Mouse (Mus musculus) stomach, embryonic 16.5 days (tissue): ENCODE data around the gene Jund. TPM values are rescaled to one million over a fixed set of nuclear protein-coding genes. Genes with fewer than 3 reads are reported as not detected.

Experiments used
- ATAC-seq: fragments of 200-750 bp; cut with Nextera tagmentation; 2 replicates; pipeline ENCODE4 v1.8.0; 2017; ENCODE audit warnings: moderate number of reproducible peaks, moderate TSS enrichment; ENCODE audit not compliant: insufficient read depth, low FRiP score
- H3K27ac ChIP-seq: fragments of 300-500 bp; sonication (generic); 2 replicates; pipeline ENCODE4 v1.5.1; 2014; ENCODE audit warnings: low read length
- H3K27me3 ChIP-seq: fragments of 300-500 bp; sonication (generic); 2 replicates; pipeline ENCODE4 v1.6.1; 2014; ENCODE audit warnings: low read length, control low read depth, mixed read lengths; ENCODE audit not compliant: control insufficient read depth, insufficient read depth
- H3K36me3 ChIP-seq: fragments of 300-500 bp; sonication (generic); 2 replicates; pipeline ENCODE4 v1.6.1; 2014; ENCODE audit warnings: low read length; ENCODE audit not compliant: control insufficient read depth, insufficient read depth
- H3K4me1 ChIP-seq: fragments of 300-500 bp; sonication (generic); 2 replicates; pipeline ENCODE4 v1.6.1; 2014; ENCODE audit warnings: low read length, control low read depth, mixed read lengths; ENCODE audit not compliant: control insufficient read depth, insufficient read depth
- H3K4me2 ChIP-seq: fragments of 300-500 bp; sonication (generic); 2 replicates; pipeline ENCODE4 v1.6.1; 2014; ENCODE audit warnings: low read depth, low read length, mixed read lengths
- H3K4me3 ChIP-seq: fragments of 300-500 bp; sonication (generic); replicated peaks from 2 replicates; pipeline ENCODE4 v1.5.1; 2014; ENCODE audit warnings: mild to moderate bottlenecking, low read length
- H3K9ac ChIP-seq: fragments of 300-500 bp; sonication (generic); 2 replicates; pipeline ENCODE4 v1.6.1; 2014; ENCODE audit warnings: low read length
- H3K9me3 ChIP-seq: fragments of 300-500 bp; sonication (generic); replicated peaks from 2 replicates; pipeline ENCODE4 v1.6.1; 2016; ENCODE audit warnings: low read length, control low read depth; ENCODE audit not compliant: control insufficient read depth
- WGBS: fragments of 180-500 bp; shearing (Covaris S2); extraction: QIAGEN DNeasy Blood & Tissue Kit; methylation state at CpG from one replicate; pipeline ENCODE4 v1.1.7; 2014; 5-methylcytosine and 5-hydroxymethylcytosine counted together
- polyA plus RNA-seq: library from polyadenylated mRNA; unstranded; fragments of >200 nt; fragmentation: Nextera tagmentation; extraction: Ambion mirVana; gene quantifications from 2 replicates; pipeline ENCODE4 v1.2.1, GENCODE M21; 2015

Gene Jund
- polyA plus RNA-seq, 1 experiment from 2014 or later = 30.0 TPM

DNA sequence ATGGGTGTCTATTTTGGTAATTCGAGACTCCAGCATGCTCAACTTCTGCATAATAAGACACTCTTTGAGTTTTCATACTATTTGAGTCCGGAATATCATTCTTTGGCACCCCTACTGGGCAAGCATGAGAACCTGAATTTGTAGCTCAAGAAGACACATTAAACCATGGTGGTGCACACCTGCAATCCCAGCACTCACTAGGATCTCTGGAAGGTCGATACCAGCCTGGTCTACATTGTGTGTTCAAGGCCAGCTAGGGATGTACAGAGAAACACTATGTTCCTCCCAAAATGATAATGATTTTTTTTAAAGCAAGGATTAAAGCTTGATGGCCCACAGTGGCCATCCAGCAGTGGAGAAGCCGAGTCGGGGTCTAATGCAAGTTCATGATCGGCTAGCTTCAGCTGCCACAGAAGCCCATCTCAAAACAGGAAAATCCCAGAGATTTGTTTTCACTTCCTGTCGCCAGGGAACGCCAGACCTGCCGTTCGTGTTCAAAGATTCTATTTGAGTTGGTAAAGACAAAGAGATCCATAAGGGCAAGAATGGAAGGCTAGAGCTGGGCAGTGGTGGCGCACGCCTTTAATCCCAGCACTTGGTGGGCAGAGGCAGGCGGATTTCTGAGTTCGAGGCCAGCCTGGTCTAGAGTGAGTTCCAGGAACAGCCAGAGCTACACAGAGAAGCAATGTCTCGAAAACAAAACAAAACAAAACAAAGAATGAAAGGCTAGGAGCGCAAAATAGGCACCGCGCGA is 26.2 kb upstream of the Jund start:
- H3K4me1 ChIP-seq = peaks cover 20% of the 10 kb centered on the region
- H3K9ac ChIP-seq = peak overlapping the region; percentile 78
- 35% methylated on average over 19 of the region's 19 CpGs for WGBS

DNA sequence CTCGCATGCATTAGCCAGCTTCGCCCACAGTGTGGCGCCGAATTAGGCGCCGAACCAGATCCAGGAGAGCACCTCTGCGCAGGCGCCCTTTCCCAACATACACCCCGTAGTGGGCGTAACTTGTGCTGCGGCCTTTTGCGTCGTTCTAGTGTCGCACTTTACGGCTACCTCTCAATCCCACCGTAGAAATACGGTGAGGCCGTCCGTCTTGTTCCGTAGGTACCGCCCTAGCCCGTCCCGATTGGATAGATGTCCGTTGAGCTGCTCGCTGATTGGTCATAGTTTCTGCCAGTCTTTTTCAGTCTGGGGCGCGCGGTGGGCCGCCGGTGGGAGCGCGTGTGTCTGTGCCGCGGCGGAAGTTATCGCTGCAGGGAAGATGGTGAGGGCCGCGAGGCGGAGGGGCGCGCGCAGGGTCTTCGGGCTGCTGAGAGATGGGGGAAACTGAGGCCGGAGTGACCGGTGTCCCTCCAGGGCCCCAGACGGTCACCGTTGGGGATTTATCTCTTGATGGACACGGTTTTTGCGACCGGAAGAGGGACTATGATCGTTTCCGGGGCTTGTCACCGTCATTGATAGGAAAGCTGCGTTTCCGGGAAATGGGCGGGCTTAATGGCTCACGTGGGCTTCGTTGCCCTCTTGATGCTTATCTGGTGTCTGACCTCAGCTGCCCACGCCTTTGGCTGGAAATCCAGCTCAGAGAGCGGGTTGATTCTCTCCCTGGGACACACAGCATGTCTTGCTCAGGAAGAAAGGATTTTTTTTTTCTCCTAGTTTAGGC is 25.5 kb upstream of the Jund start, which contains the start of gene Lsm4:
Lsm4 (plus strand) TSS at position 170 of the 778 bp plus-strand sequence.
- peak; percentile 97 for ATAC-seq
- Histone ChIP-seq H3K4me2 (peak within 1 kb of the TSS; percentile 66), H3K9ac (peak within 1 kb of the TSS; percentile 87), H3K4me3 (peak within 1 kb of the TSS; percentile 82), H3K9me3 (no peaks in the 10 kb centered on the region), H3K27me3 (no peaks in the 10 kb centered on the region), H3K36me3 (0 out of 2 replicates have a peak, but pooled peaks cover 7% of the 10 kb centered on the region), H3K27ac (peak within 1 kb of the TSS; percentile 97), H3K4me1 (peaks cover 20% of the 10 kb centered on the region)
- under 1% methylated on average over 60 of the region's 60 CpGs for WGBS

More for the DNA sequence above, 26.2 kb upstream of the Jund start:
- H3K27me3 ChIP-seq = no peaks in the 10 kb centered on the region
- peak overlapping the region; percentile 63 for H3K4me2 ChIP-seq
- no peaks in the 10 kb centered on the region for H3K9me3 ChIP-seq
- H3K27ac ChIP-seq = peak overlapping the region; percentile 82
- H3K4me3 ChIP-seq = peak overlapping the region; percentile 82
- no peak for ATAC-seq
- H3K36me3 ChIP-seq = 0 out of 2 replicates have a peak, but pooled peaks cover 1% of the 10 kb centered on the region

DNA sequence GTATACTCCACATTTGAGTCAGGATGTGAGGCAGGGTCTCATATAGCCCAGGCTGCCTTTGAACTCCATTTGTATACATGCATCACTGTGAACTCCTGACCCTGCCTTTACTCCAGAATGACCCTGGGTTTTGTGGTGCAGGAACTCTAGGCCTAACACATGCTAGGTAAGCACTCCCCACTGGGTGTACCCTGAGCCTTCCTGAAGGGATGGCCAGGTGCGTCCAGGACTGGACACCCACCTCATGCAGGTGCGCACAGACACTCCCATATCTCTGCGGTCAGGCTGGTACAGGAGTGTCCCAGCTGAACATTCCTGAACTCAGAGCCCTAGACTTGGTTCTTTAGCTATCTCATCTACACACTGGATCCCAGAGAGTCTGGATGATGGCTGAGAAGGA is 24.6 kb upstream of the Jund start:
- H3K9me3 ChIP-seq = no peaks in the 10 kb centered on the region
- H3K4me2 ChIP-seq = peak overlapping the region; percentile 66
- H3K4me1 ChIP-seq = peaks cover 27% of the 10 kb centered on the region
- ATAC-seq = no peak
- H3K36me3 ChIP-seq = 0 out of 2 replicates have a peak, but pooled peaks cover 9% of the 10 kb centered on the region
- H3K27ac ChIP-seq = peak overlapping the region; percentile 97
- WGBS = 71% methylated on average over 3 of the region's 3 CpGs
- H3K9ac ChIP-seq = peak overlapping the region; percentile 87
- H3K27me3 ChIP-seq = no peaks in the 10 kb centered on the region
- peak overlapping the region; percentile 82 for H3K4me3 ChIP-seq

DNA sequence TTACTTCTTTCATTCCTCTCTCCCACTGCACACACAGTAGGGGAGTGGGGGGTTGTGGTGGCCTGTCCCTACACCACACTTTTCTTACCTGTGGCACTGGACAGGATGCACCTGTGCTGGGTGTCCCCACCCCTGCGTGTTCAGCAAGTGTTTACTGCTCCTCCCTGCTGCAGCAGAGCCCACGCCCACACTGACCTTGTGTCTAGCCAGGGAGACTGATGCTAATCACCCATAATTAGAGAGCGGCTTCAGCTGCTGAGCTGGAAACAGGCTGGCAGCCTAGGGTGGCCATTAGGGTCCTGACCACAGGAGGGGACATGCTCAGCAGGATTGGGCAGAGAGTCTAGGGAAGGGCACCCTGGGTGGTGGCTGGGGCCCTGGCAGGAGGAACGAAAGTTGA is 24.0 kb upstream of the Jund start:
- peaks cover 32% of the 10 kb centered on the region for H3K4me1 ChIP-seq
- peak overlapping the region; percentile 97 for H3K27ac ChIP-seq
- no peaks in the 10 kb centered on the region for H3K9me3 ChIP-seq
- H3K36me3 ChIP-seq = peaks cover 10% of the 10 kb centered on the region; the same call in 1 of the 2 replicates
- 0 out of 2 replicates have a peak overlapping the region, but pooled peaks have one; percentile 66 for H3K4me2 ChIP-seq
- H3K9ac ChIP-seq = peak overlapping the region; percentile 87; the same call in 1 of the 2 replicates
- H3K27me3 ChIP-seq = no peaks in the 10 kb centered on the region
- H3K4me3 ChIP-seq = no peak overlapping the region
- no peak for ATAC-seq
- 60% methylated on average over 4 of the region's 4 CpGs for WGBS

DNA sequence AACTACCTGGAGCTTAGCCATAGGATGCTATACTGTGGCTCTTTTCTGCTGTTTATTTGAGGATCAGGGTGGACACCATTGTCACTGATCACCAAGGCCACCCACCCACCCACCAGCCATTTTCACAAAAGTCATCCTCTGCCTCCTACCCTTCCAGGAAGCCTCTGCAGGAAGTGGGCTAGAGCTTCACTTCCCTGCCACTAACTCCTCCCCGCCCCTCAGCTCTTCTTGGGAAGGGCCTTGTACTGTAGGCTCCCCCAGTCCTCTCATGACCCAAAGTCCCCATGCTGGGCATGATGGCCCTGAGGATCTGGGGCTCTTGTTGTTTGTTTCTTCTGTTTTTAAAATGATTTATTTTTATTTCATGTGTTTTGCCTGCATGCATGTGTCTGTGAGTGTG is 23.4 kb upstream of the Jund start:
- no peak for ATAC-seq
- no peak overlapping the region for H3K4me2 ChIP-seq
- peaks cover 12% of the 10 kb centered on the region; the same call in 1 of the 2 replicates for H3K36me3 ChIP-seq
- no peaks in the 10 kb centered on the region for H3K27me3 ChIP-seq
- no peak overlapping the region for H3K4me3 ChIP-seq
- no peaks in the 10 kb centered on the region for H3K9me3 ChIP-seq
- 50% methylated on average over 1 of the region's 1 CpGs for WGBS
- H3K9ac ChIP-seq = no peak overlapping the region
- H3K4me1 ChIP-seq = peaks cover 34% of the 10 kb centered on the region
- peak overlapping the region; percentile 97; the same call in 1 of the 2 replicates for H3K27ac ChIP-seq

DNA sequence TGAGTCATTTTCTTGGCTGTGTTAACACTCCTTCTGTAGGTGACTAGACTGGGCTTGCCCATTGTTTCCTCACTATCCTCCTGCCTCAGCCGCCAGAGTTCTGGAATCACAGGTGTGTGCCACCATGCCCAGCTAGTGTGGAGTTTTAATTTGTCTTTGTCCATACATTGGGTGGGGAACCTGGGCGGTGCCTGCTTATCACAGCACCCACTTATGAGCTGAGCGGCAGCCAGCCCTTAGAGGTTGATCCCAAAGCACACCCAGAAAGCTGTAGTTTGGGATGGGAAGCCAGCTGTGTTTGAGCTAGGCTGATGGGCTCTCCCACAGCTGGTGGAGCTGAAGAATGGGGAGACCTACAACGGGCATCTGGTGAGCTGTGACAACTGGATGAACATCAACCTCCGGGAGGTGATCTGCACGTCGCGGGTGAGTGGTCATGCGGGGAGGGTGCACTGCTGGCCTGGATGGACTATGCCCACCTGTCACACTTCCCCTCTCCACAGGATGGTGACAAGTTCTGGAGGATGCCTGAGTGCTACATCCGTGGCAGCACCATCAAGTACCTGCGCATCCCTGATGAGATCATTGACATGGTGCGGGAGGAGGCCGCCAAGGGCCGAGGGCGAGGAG is 21.2 kb upstream of the Jund start:
- no peak overlapping the region for H3K9ac ChIP-seq
- 87% methylated on average over 15 of the region's 15 CpGs for WGBS
- ATAC-seq = no peak

DNA sequence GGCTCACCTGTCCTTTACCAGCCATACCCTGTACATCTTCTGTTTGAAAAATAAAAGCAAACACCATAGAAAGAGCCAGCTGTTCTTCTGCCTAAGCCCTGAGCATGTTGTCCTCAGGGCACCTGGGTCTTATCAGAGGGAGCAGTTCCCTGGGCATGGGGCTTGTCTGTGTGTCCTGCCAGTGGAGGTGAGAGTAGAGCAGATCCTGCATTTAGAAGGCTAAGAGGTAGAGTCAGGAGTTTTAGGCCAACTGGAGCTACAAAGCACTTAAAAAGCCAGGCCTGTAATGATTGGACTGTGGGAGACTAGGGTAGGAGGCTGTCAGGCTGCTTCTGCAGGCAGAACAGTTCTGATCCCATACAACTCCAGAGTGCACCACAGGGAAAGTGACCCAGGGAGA is 20.1 kb upstream of the Jund start:
- Histone ChIP-seq H3K4me1 (peaks cover 41% of the 10 kb centered on the region), H3K4me3 (no peak overlapping the region), H3K36me3 (peaks cover 12% of the 10 kb centered on the region; the same call in 1 of the 2 replicates), H3K27me3 (no peaks in the 10 kb centered on the region), H3K4me2 (no peak overlapping the region), H3K9ac (no peak overlapping the region), H3K27ac (peak overlapping the region; percentile 83), H3K9me3 (no peaks in the 10 kb centered on the region)
- ATAC-seq = no peak

More for the DNA sequence above, 21.2 kb upstream of the Jund start:
- no peaks in the 10 kb centered on the region for H3K9me3 ChIP-seq
- no peak overlapping the region for H3K27ac ChIP-seq
- H3K27me3 ChIP-seq = no peaks in the 10 kb centered on the region
- no peak overlapping the region for H3K4me2 ChIP-seq
- no peak overlapping the region for H3K4me3 ChIP-seq
- peaks cover 12% of the 10 kb centered on the region; the same call in 1 of the 2 replicates for H3K36me3 ChIP-seq
- peaks cover 42% of the 10 kb centered on the region for H3K4me1 ChIP-seq

DNA sequence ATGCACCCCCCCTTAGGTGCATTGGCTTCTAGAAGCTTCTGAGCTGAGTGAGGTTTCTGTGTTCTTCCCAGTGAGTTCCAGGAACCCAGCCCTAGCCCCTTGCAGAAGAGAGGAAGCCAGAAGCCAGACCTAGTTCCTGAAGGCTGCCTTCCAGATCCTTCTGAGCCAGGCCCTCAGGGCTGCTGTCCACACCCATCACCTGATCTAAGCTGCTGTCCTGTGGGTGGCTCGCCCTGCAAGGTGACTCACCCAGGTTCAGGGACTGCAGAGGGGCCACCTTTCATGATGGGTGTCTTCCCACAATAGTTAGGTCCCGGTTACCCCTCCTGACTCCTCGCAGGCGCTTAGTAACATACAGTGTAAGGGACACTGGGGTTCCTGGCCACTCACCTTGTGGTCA is 19.3 kb upstream of the Jund start:
- Histone ChIP-seq H3K27ac (peak overlapping the region; percentile 83), H3K4me1 (peaks cover 34% of the 10 kb centered on the region), H3K27me3 (no peaks in the 10 kb centered on the region), H3K9ac (0 out of 2 replicates have a peak overlapping the region, but pooled peaks have one; percentile 8), H3K4me3 (no peak overlapping the region), H3K36me3 (peaks cover 12% of the 10 kb centered on the region; the same call in 1 of the 2 replicates), H3K9me3 (no peaks in the 10 kb centered on the region), H3K4me2 (no peak overlapping the region)
- WGBS = 82% methylated on average over 4 of the region's 4 CpGs
- no peak for ATAC-seq
